Mouse (Mus musculus) brain, embryonic 14.5 days (tissue): ENCODE measurements around the gene Mcee.

ENCODE experiments used
- CTCF ChIP-seq: fragments of 200-500 bp; IDR thresholded peaks from 2 replicates; pipeline ENCODE4 v1.5.1; 2012; ENCODE audit warnings: inconsistent platforms, mild to moderate bottlenecking, moderate library complexity, borderline replicate concordance; ENCODE audit not compliant: insufficient read depth, insufficient read length; ENCODE audit errors: extremely low read depth
- POLR2A ChIP-seq: fragments of 200-500 bp; IDR thresholded peaks from 2 replicates; pipeline ENCODE4 v1.6.1; 2012; ENCODE audit warnings: mild to moderate bottlenecking, inconsistent platforms, borderline replicate concordance; ENCODE audit not compliant: poor library complexity, insufficient read depth, insufficient read length, severe bottlenecking; ENCODE audit errors: extremely low read depth

- TF ChIP-seq CTCF (no peak), POLR2A (no peak)
These were observed 8.3 kb downstream of the Mcee start for GRCm38 (mm10) chr7:64400725-64401124.
